Mouse (Mus musculus): Measurements from ENCODE around the gene Gm10722.
"Not testable (repeated sequence)": the region's sequence is repeated elsewhere in the genome, so short reads cannot be mapped to it uniquely, and the experiment has no call there.

- TF ChIP-seq POLR2A (IDR thresholded peaks at IDR 0.05; ENCODE audit: control insufficient read depth, extremely low read depth, insufficient read depth, low read length, poor library complexity); CTCF (IDR thresholded peaks at IDR 0.05; ENCODE audit: borderline replicate concordance, control insufficient read depth, extremely low read depth, insufficient read depth, low read length, poor library complexity): not testable (repeated sequence)
Measured at GRCm38 (mm10) chr9:3002794-3003396, 2.2 kb downstream of the Gm10722 start, which contains the start of gene Gm11168.
